Mouse (Mus musculus) megakaryocyte, embryonic 14.5 days (primary cell): Measurements from ENCODE around the gene Fbln5.

Experiments used
- FLI1 ChIP-seq: IDR thresholded peaks from 2 replicates; pipeline ENCODE4 v1.6.1; 2012; ENCODE audit warnings: low read length, inconsistent platforms, mixed read lengths
- GATA1 ChIP-seq: IDR thresholded peaks from 3 replicates; pipeline ENCODE4 v1.6.1; 2012; ENCODE audit warnings: mixed read lengths, low read length, inconsistent platforms, borderline replicate concordance

- TF ChIP-seq GATA1 (no peak), FLI1 (no peak)
Measured at GRCm38 (mm10) chr12:101814423-101814822, 4.4 kb downstream of the Fbln5 start.
